Mouse (Mus musculus) CH12.LX (cell line): Measurements from ENCODE around the gene 1700019D03Rik.

ENCODE experiments used
- CHD1 ChIP-seq: IDR thresholded peaks from 2 replicates; pipeline ENCODE4 v1.6.1; 2012; ENCODE audit warnings: low read depth, low read length, improper control_type of control experiment, inconsistent platforms
- CTCF ChIP-seq, 2 experiments: IDR thresholded peaks in 1 of 2; conservative IDR thresholded peaks in 1 of 2; 2 replicates each; pipeline ENCODE4 v1.5.1; 2011 to 2012; ENCODE audit warnings: low read depth in 2 of 2, low read length in 2 of 2, improper control_type of control experiment in 1 of 2, inconsistent platforms in 1 of 2, mild to moderate bottlenecking in 1 of 2, moderate library complexity in 1 of 2
- GABPA ChIP-seq: IDR thresholded peaks from 2 replicates; pipeline ENCODE4 v1.6.1; 2012; ENCODE audit warnings: low read depth, low read length, improper control_type of control experiment, inconsistent platforms; ENCODE audit not compliant: insufficient replicate concordance
- HCFC1 ChIP-seq: IDR thresholded peaks from 2 replicates; pipeline ENCODE4 v1.6.1; 2012; ENCODE audit warnings: low read depth, mild to moderate bottlenecking, inconsistent platforms, low read length, improper control_type of control experiment
- POLR2A ChIP-seq: IDR thresholded peaks from 2 replicates; pipeline ENCODE4 v1.6.1; 2011; ENCODE audit warnings: low read depth, mild to moderate bottlenecking, improper control_type of control experiment, low read length
- USF1 ChIP-seq: IDR thresholded peaks from 2 replicates; pipeline ENCODE4 v1.6.1; 2014; ENCODE audit warnings: low read depth, mild to moderate bottlenecking, inconsistent platforms, low read length, improper control_type of control experiment

DNA sequence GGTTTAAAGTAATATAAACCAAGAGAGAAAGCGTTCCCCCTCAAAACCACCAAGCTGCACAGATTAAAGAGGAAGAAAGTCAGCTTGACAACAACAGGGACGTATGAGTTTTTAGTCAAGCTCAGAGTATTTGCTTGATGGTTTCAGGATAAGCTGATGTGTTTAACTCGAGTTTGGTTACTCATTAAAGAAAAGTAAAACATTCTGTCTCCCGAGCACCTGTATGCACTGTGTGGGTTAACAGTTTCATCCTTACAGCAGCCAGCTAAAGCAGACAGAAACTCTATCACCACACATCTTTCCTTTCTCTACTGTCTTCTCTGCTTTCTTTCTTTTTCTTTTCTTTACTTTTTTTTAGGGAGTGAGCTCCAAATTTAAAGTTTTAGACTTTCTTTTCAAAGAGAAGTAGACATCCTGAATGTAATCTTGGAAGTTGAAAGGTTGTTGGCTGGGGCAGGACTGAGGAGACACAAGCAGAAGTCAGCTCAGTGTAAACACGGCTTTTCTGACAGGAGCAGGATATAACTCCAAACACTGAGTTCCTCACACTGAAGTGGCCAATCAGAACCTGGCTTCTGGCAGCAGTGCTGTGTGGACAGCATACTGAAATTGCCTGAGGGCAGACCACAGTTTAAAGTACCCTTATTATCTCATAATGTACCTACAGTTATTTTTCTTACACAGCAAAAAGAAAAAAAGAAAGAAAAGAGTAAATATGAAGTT lies 68.7 kb downstream of the 1700019D03Rik start:
- TF ChIP-seq CHD1 (no peak), CTCF (conservative IDR thresholded peaks at IDR 0.05 in 1 of 2, IDR thresholded peaks at IDR 0.05 in 1 of 2; ENCODE audit: low read depth in 2 of 2, low read length in 2 of 2) (no peak), POLR2A (no peak), GABPA (no peak), HCFC1 (no peak), USF1 (no peak)
